Mouse (Mus musculus) neural tube, embryonic 15.5 days (tissue): ENCODE measurements around the gene Gm21746. TPM values are rescaled to one million over a fixed set of nuclear protein-coding genes. Genes with fewer than 3 reads are reported as not detected.
"Not testable (repeated sequence)": the region's sequence is repeated elsewhere in the genome, so short reads cannot be mapped to it uniquely, and the experiment has no call there.

ENCODE experiments used
- ATAC-seq: fragments of 200-750 bp; cut with Nextera tagmentation; 2 replicates; pipeline ENCODE4 v1.8.0; 2017; ENCODE audit warnings: mild to moderate bottlenecking, moderate TSS enrichment, moderate library complexity; ENCODE audit not compliant: low FRiP score
- H3K27ac ChIP-seq: fragments of 300-500 bp; sonication (generic); replicated peaks from 2 replicates; pipeline ENCODE4 v1.5.1; 2015; ENCODE audit warnings: mild to moderate bottlenecking, inconsistent platforms
- H3K27me3 ChIP-seq: fragments of 300-500 bp; sonication (generic); replicated peaks from 2 replicates; pipeline ENCODE4 v1.6.1; 2015; ENCODE audit warnings: inconsistent platforms
- H3K36me3 ChIP-seq: fragments of 300-500 bp; sonication (generic); 2 replicates; pipeline ENCODE4 v1.6.1; 2015; ENCODE audit warnings: inconsistent platforms
- H3K4me1 ChIP-seq: fragments of 300-500 bp; sonication (generic); 2 replicates; pipeline ENCODE4 v1.6.1; 2015; ENCODE audit warnings: inconsistent platforms
- H3K4me2 ChIP-seq: fragments of 300-500 bp; sonication (generic); 2 replicates; pipeline ENCODE4 v1.6.1; 2015; ENCODE audit warnings: inconsistent platforms, mild to moderate bottlenecking, moderate library complexity
- H3K4me3 ChIP-seq: fragments of 300-500 bp; sonication (generic); replicated peaks from 2 replicates; pipeline ENCODE4 v1.5.1; 2015; ENCODE audit warnings: mild to moderate bottlenecking, inconsistent platforms
- H3K9ac ChIP-seq: fragments of 300-500 bp; sonication (generic); replicated peaks from 2 replicates; pipeline ENCODE4 v1.6.1; 2015; ENCODE audit warnings: mild to moderate bottlenecking, inconsistent platforms
- H3K9me3 ChIP-seq: fragments of 300-500 bp; sonication (generic); replicated peaks from 2 replicates; pipeline ENCODE4 v1.6.1; 2016; ENCODE audit warnings: inconsistent platforms
- WGBS: fragments of 180-500 bp; shearing (Covaris S2); methylation state at CpG from one replicate; pipeline ENCODE4 v1.1.7; 2015; ENCODE audit warnings: mixed read lengths; 5-methylcytosine and 5-hydroxymethylcytosine counted together
- polyA plus RNA-seq: library from polyadenylated mRNA; unstranded; fragments of >200 nt; fragmentation: Nextera tagmentation; extraction: Ambion mirVana; gene quantifications from 2 replicates; pipeline ENCODE4 v1.2.1, GENCODE M21; 2015

Gene Gm21746
- not detected in 2 replicates for polyA plus RNA-seq

- not testable (repeated sequence) for H3K9me3 ChIP-seq, H3K36me3 ChIP-seq, H3K4me1 ChIP-seq, H3K27me3 ChIP-seq, H3K4me2 ChIP-seq, ATAC-seq, H3K4me3 ChIP-seq, H3K27ac ChIP-seq, H3K9ac ChIP-seq
- 77% methylated on average over 2 of the region's 3 CpGs for WGBS
Measured at GRCm38 (mm10) chrY:6237895-6238294, at the start of gene Gm21746. Gene Gm21746, minus strand, starts transcription at chrY:6237995.

DNA sequence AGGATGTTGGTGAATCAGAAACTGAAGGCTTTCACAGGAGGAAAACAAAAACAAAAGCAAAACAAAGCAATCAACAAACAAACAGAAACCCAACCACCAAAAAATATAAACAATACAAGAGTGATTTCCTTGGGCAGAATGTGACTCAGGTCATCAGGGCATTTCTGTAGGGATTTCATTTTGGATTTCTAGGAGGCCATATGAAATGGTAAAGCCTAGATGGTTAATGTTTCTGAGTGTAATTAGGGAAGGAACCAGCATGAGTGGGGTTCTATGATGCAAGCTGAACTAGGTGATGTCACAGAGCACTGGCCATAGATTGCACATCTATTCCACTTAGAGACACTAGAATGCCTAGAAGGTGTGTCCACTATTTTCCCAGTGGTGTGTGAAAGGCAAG is 29.0 kb upstream of the Gm21746 start, which contains the start of gene Gm20873:
Gene Gm20873 (plus strand): TSS at position 301 of the 400 bp plus-strand sequence.
- not testable (repeated sequence) for ATAC-seq, H3K36me3 ChIP-seq, H3K27me3 ChIP-seq, H3K27ac ChIP-seq, H3K9me3 ChIP-seq, H3K4me2 ChIP-seq, H3K9ac ChIP-seq, H3K4me1 ChIP-seq, H3K4me3 ChIP-seq

Other genes with a start within 250 kb of the Gm21746 start
- not detected in 2 replicates for gene Gm20873, start 29.1 kb upstream of the Gm21746 start, polyA plus RNA-seq